Mouse (Mus musculus): ENCODE results near the gene Senp5. TPM values are rescaled to one million over a fixed set of nuclear protein-coding genes. Genes with fewer than 3 reads are reported as not detected.

Senp5 gene
- polyA plus RNA-seq (2014; fragmentation: Nextera tagmentation; extraction: Ambion mirVana): 7.8 and 8.2 TPM in 2 replicates

DNA sequence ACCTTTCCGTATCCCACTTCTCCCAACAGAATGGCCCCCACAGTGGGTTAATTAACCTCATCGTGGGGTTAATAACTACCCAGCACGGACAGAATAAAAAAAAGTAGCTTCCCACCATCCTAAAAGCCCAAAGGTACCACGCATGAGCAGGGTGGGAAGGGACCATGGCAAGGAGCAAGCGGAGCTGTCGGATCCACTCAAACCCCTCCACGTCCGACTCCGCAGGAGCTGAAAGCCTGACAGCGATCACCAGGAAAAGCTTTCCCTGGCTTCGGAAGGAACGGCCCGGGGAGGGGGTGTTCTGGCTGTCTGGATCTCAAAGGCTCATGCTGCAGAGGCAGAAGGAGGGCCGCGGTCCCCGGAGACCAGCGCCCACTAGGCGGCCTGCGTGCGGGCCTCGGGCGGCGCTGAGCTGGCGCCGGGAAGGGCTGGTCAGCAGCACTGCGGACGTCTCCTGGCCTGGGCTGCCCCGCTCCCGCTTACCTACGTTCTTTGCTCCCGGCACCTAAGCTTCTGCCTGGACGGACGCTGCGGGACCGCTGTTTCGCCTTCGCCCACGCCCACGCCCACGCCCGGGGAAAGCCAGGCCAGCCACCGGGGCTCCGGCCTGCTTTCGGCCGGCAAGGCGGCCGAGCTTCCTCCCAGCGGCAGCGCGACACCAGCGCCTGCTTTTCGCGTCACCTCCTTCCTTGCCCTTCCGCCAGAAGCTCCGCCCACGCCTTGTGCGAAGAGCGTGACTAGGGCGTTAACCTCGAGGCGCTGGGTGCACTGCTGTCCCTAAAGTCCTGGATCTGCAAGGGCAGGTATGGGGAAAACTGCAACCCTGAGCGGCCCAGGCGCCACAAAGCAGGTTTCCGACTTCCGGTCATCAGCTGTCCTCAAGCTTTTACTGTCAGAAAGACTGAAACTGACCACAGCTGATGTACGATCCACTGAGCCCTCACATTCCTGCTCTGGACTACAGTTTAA, at the start of gene Senp5:
Senp5 (minus strand) TSS at position 779 of the 969 bp plus-strand sequence.
- peak within 1 kb of the TSS; percentile 65 for H3K27ac ChIP-seq (replicated peaks; ENCODE audit: low read depth, low read length)
- peaks cover 12% of the 10 kb centered on the region for H3K4me1 ChIP-seq (ENCODE audit: control insufficient read depth, insufficient read depth, low read length)
- ATAC-seq (ENCODE audit: low read depth) (peak; percentile 96), DNase-seq (ENCODE audit: low spot score) (peak; percentile 97)
- WGBS: 1% methylated on average over 42 of the region's 66 CpGs
- peak within 1 kb of the TSS; percentile 97 for H3K9ac ChIP-seq (ENCODE audit: low read depth, low read length)
- H3K36me3 ChIP-seq (ENCODE audit: control insufficient read depth, insufficient read depth, low read length): peaks cover 12% of the 10 kb centered on the region; the same call in 1 of the 2 replicates
- no peaks in the 10 kb centered on the region for H3K27me3 ChIP-seq (replicated peaks; ENCODE audit: control insufficient read depth, insufficient read depth, low read length)
- H3K4me3 ChIP-seq (ENCODE audit: low read depth, low read length): peak within 1 kb of the TSS; percentile 96
- peak within 1 kb of the TSS; percentile 86 for H3K4me2 ChIP-seq (ENCODE audit: low read depth, low read length)
- H3K9me3 ChIP-seq (ENCODE audit: control insufficient read depth, low read length): no peaks in the 10 kb centered on the region

DNA sequence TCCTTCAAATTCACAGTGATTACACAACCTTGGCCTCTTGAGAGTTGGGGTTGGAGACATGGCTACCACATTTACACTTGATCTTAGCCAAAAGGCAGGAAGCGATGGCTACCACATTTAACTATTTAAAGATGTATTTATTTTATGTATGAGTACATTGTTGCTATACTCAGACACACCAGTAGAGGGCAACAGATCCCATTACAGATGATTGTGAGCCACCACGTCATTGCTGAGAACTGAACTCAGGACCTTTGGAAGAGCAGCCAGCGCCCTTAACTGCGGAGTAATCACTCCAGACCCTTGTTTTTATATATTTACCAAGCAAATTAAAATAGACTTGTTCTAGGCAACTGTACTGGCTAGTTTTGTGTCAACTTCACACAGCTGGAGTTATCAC, 39.3 kb upstream of the Senp5 start:
- H3K4me1 ChIP-seq (ENCODE audit: control insufficient read depth, insufficient read depth, low read length): no peaks in the 10 kb centered on the region
- no peak overlapping the region for H3K9ac ChIP-seq (ENCODE audit: low read depth, low read length)
- no peak overlapping the region for H3K27ac ChIP-seq (replicated peaks; ENCODE audit: low read depth, low read length)
- DNase-seq (ENCODE audit: low spot score) (no peak), ATAC-seq (ENCODE audit: low read depth) (no peak)
- peaks cover 77% of the 10 kb centered on the region for H3K36me3 ChIP-seq (ENCODE audit: control insufficient read depth, insufficient read depth, low read length)
- WGBS: 92% methylated on average over 4 of the region's 4 CpGs
- no peaks in the 10 kb centered on the region for H3K9me3 ChIP-seq (ENCODE audit: control insufficient read depth, low read length)
- no peaks in the 10 kb centered on the region for H3K27me3 ChIP-seq (replicated peaks; ENCODE audit: control insufficient read depth, insufficient read depth, low read length)
- no peak overlapping the region for H3K4me3 ChIP-seq (ENCODE audit: low read depth, low read length)
- no peak overlapping the region for H3K4me2 ChIP-seq (ENCODE audit: low read depth, low read length)

DNA sequence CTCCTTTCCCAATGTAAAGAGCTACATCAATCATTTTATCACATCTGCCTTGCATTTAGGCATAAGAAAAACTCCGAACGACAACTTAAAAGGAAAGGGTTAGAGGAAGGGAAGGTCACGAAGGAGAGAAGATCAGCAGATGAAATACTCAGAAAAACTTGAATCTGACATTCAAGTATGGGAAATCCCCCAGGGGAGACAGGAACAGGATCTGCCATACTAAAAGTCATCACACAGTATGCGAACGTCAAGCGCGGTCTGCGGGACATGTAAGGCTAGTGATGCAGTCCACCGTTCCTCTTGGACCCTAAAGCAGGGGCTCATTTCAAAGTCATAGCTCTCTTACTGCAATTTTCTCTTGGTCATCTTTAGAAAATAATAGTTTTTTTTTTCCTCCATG, 16.6 kb upstream of the Senp5 start:
- no peaks in the 10 kb centered on the region for H3K9me3 ChIP-seq (ENCODE audit: control insufficient read depth, low read length)
- no peak overlapping the region for H3K27ac ChIP-seq (replicated peaks; ENCODE audit: low read depth, low read length)
- no peaks in the 10 kb centered on the region for H3K4me1 ChIP-seq (ENCODE audit: control insufficient read depth, insufficient read depth, low read length)
- WGBS: 86% methylated on average over 9 of the region's 9 CpGs
- no peaks in the 10 kb centered on the region for H3K27me3 ChIP-seq (replicated peaks; ENCODE audit: control insufficient read depth, insufficient read depth, low read length)
- DNase-seq (ENCODE audit: low spot score) (no peak), ATAC-seq (ENCODE audit: low read depth) (no peak)
- H3K4me2 ChIP-seq (ENCODE audit: low read depth, low read length): no peak overlapping the region
- H3K36me3 ChIP-seq (ENCODE audit: control insufficient read depth, insufficient read depth, low read length): peaks cover 83% of the 10 kb centered on the region
- no peak overlapping the region for H3K9ac ChIP-seq (ENCODE audit: low read depth, low read length)
- H3K4me3 ChIP-seq (ENCODE audit: low read depth, low read length): no peak overlapping the region

DNA sequence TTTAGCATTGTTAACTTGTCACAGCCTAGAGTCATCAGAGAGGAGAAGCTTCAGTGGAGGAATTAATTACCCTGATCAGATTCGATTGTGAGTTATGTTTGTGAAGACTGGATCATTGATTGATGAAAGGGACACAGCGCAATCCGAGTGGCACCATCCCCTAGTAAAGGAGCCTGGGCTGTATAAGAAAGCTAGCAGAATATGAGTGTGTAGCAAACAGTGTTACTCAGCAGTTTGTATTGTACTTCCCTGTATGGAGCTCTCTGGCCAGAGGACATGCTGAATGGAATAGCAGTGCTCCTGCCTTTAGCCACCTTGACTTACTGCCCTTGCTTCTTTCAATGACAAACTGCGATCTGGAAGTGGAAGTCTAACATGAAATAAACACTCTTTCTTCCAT, 7.2 kb upstream of the Senp5 start:
- Histone ChIP-seq H3K4me2 (ENCODE audit: low read depth, low read length) (no peak overlapping the region), H3K27ac (replicated peaks; ENCODE audit: low read depth, low read length) (no peak overlapping the region), H3K9ac (ENCODE audit: low read depth, low read length) (no peak overlapping the region), H3K27me3 (replicated peaks; ENCODE audit: control insufficient read depth, insufficient read depth, low read length) (no peaks in the 10 kb centered on the region), H3K9me3 (ENCODE audit: control insufficient read depth, low read length) (no peaks in the 10 kb centered on the region), H3K36me3 (ENCODE audit: control insufficient read depth, insufficient read depth, low read length) (peaks cover 14% of the 10 kb centered on the region), H3K4me1 (ENCODE audit: control insufficient read depth, insufficient read depth, low read length) (no peaks in the 10 kb centered on the region), H3K4me3 (ENCODE audit: low read depth, low read length) (no peak overlapping the region)
- DNase-seq (ENCODE audit: low spot score): no peak
- 79% methylated on average over 4 of the region's 4 CpGs for WGBS
- ATAC-seq (ENCODE audit: low read depth): no peak

DNA sequence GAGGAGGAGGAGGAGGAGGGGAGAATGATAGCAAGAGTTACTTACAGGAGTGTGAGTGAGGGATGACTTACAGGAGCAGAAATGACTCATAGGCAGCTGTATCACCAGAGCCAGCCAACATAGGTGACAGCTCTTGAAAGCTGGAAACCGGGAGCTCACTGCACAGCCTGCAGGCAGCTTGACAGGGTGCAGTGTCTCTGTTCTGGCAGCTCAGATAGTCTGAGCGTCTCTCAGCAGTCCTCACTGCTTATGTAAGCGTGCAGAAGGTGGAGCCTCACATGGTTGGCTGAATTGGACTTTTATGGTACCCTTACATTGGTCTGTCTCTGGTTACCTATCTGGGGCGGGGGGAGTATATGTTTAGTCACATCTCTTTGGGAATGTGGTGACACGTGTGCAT, 6.8 kb upstream of the Senp5 start:
- Histone ChIP-seq H3K4me2 (ENCODE audit: low read depth, low read length) (no peak overlapping the region), H3K9ac (ENCODE audit: low read depth, low read length) (no peak overlapping the region), H3K36me3 (ENCODE audit: control insufficient read depth, insufficient read depth, low read length) (peaks cover 14% of the 10 kb centered on the region), H3K4me1 (ENCODE audit: control insufficient read depth, insufficient read depth, low read length) (no peaks in the 10 kb centered on the region), H3K27ac (replicated peaks; ENCODE audit: low read depth, low read length) (no peak overlapping the region), H3K9me3 (ENCODE audit: control insufficient read depth, low read length) (no peaks in the 10 kb centered on the region), H3K4me3 (ENCODE audit: low read depth, low read length) (no peak overlapping the region), H3K27me3 (replicated peaks; ENCODE audit: control insufficient read depth, insufficient read depth, low read length) (no peaks in the 10 kb centered on the region)
- 47% methylated on average over 5 of the region's 5 CpGs for WGBS
- peak; percentile 50 for DNase-seq (ENCODE audit: low spot score)
- ATAC-seq (ENCODE audit: low read depth): 0 out of 2 replicates have a peak, but pooled peaks have one; percentile 67

DNA sequence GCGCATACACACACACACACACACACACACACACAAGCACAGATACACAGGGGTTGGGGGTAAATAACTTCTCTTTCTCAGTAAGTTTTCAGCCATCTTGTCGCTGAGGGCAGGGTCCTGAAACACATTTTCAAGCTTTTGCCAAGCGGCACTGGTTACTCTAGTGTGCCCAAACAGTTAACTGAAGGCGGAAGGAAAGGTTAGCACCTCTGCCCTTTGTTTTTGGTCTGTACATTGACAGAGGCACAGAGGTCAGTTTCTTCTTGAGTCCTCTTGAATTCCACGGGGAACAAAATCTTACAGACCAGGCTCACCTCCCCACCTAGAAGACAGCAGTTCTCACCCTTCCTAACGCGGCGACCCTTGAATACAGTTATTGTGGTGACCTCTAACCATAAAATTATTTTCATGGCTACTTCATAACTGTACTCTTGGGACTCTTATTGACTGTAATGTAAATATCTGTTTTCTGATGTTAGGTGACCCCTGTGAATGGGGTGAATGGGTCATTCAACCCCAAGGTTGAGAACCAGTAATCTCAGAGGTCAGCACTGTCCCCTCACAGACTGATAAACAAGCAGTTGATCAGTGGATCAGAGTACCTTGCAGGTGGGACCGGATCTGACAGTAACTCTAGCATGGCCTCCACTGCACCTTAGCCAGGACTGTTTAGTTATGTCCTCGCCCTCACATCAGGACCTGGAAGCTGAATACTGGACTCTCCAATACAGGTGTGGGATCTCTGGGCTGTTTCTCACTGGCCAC, 5.6 kb upstream of the Senp5 start:
- Histone ChIP-seq H3K4me3 (ENCODE audit: low read depth, low read length) (no peak overlapping the region), H3K9ac (ENCODE audit: low read depth, low read length) (no peak overlapping the region), H3K9me3 (ENCODE audit: control insufficient read depth, low read length) (no peaks in the 10 kb centered on the region), H3K36me3 (ENCODE audit: control insufficient read depth, insufficient read depth, low read length) (peaks cover 10% of the 10 kb centered on the region), H3K27ac (replicated peaks; ENCODE audit: low read depth, low read length) (no peak overlapping the region), H3K27me3 (replicated peaks; ENCODE audit: control insufficient read depth, insufficient read depth, low read length) (no peaks in the 10 kb centered on the region), H3K4me1 (ENCODE audit: control insufficient read depth, insufficient read depth, low read length) (peaks cover 2% of the 10 kb centered on the region), H3K4me2 (ENCODE audit: low read depth, low read length) (no peak overlapping the region)
- ATAC-seq (ENCODE audit: low read depth) (no peak), DNase-seq (ENCODE audit: low spot score) (no peak)
- WGBS: 62% methylated on average over 10 of the region's 10 CpGs

DNA sequence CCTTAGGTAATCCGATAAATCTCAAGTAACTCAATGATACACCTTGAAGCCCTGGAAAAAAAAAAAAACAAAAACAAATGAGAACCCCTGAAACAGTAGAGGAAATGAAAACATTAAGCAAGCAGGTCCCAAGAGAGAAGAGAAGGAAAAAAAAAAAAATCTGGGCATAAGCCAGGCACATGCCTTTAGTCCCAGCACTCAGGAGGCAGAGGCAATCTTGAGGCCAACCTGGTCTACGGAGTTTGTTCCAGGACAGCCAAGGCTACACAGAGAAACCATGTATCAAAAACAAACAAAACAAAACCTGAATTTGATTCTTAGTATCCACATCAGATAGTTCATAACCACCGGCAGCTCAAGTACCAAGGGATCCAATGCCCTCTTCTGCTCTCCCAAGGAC, 1.6 kb upstream of the Senp5 start:
- H3K4me1 ChIP-seq (ENCODE audit: control insufficient read depth, insufficient read depth, low read length): peaks cover 12% of the 10 kb centered on the region
- DNase-seq (ENCODE audit: low spot score): no peak
- no peak for ATAC-seq (ENCODE audit: low read depth)
- H3K36me3 ChIP-seq (ENCODE audit: control insufficient read depth, insufficient read depth, low read length): peaks cover 9% of the 10 kb centered on the region; the same call in 1 of the 2 replicates
- H3K27ac ChIP-seq (replicated peaks; ENCODE audit: low read depth, low read length): no peak overlapping the region
- H3K9ac ChIP-seq (ENCODE audit: low read depth, low read length): no peak overlapping the region
- H3K9me3 ChIP-seq (ENCODE audit: control insufficient read depth, low read length): no peaks in the 10 kb centered on the region
- H3K4me2 ChIP-seq (ENCODE audit: low read depth, low read length): no peak overlapping the region
- H3K4me3 ChIP-seq (ENCODE audit: low read depth, low read length): no peak overlapping the region
- 92% methylated on average over 3 of the region's 3 CpGs for WGBS
- H3K27me3 ChIP-seq (replicated peaks; ENCODE audit: control insufficient read depth, insufficient read depth, low read length): no peaks in the 10 kb centered on the region

DNA sequence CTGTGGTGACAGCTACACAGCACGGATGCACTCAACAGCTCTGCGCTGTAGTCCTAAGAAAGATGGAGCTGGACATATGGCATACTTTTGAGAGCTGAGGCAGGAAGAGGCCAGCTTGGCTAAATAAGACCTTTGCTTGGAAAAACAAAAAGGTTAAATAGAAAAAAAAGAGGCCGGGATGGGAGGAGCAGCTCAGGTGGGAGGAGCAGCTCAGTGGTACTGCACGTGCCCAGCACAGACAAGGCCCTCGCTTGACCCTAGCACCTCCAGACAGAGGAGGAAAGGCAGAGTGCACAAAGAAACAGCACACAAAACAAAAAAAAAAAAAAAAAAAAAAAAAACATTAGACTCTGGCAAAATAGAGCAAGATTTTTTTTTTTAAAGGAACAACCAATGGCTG, 6.7 kb downstream of the Senp5 start:
- no peak overlapping the region for H3K4me3 ChIP-seq (ENCODE audit: low read depth, low read length)
- no peaks in the 10 kb centered on the region for H3K4me1 ChIP-seq (ENCODE audit: control insufficient read depth, insufficient read depth, low read length)
- H3K36me3 ChIP-seq (ENCODE audit: control insufficient read depth, insufficient read depth, low read length): peaks cover 19% of the 10 kb centered on the region; the same call in 1 of the 2 replicates
- H3K27me3 ChIP-seq (replicated peaks; ENCODE audit: control insufficient read depth, insufficient read depth, low read length): no peaks in the 10 kb centered on the region
- no peaks in the 10 kb centered on the region for H3K9me3 ChIP-seq (ENCODE audit: control insufficient read depth, low read length)
- DNase-seq (ENCODE audit: low spot score) (no peak), ATAC-seq (ENCODE audit: low read depth) (no peak)
- no peak overlapping the region for H3K4me2 ChIP-seq (ENCODE audit: low read depth, low read length)
- H3K9ac ChIP-seq (ENCODE audit: low read depth, low read length): no peak overlapping the region
- 85% methylated on average over 5 of the region's 5 CpGs for WGBS
- H3K27ac ChIP-seq (replicated peaks; ENCODE audit: low read depth, low read length): no peak overlapping the region

Data from embryonic facial prominence, embryonic 14.5 days (tissue).